ENCODE assay signal across 13 mouse cellular contexts in genomic region chr10:83168303-83169056, GRCm38 (mm10).
DNase-seq lines count a peak whose midpoint lies in the region; ATAC-seq and TF ChIP-seq lines count a peak whose summit lies in the region.
"Had no signal": no experiment of that assay in that cellular context is flagged by ENCODE, and none has a peak within 500 bp of the region (broad histone marks: within the 10 kb centered on the region; RNA-seq: fewer than 3 reads in every experiment).

No protein-coding gene starts in this region.

- no peak overlapping the region for H3K4me3 ChIP-seq in intestine, embryonic 15.5 days (replicated peaks)
- no peak overlapping the region for H3K4me3 ChIP-seq in intestine, postnatal 0 days (ENCODE audit: low read depth, low read length)
- no peak overlapping the region for H3K4me3 ChIP-seq in lung, embryonic 15.5 days
- no peak overlapping the region for H3K4me3 ChIP-seq in myocyte
- H3K4me3 ChIP-seq: heart, embryonic 15.5 days; limb, embryonic 12.5 days had no signal

- H3K79me2 ChIP-seq in myocyte (ENCODE audit: control insufficient read depth, insufficient read depth): no peaks in the 10 kb centered on the region

- H3K27ac ChIP-seq in intestine, embryonic 15.5 days: no peak overlapping the region
- no peak overlapping the region; the same call in 1 of the 2 replicates for H3K27ac ChIP-seq in intestine, postnatal 0 days (ENCODE audit: low read depth, low read length)
- no peak overlapping the region for H3K27ac ChIP-seq in lung, embryonic 15.5 days
- H3K27ac ChIP-seq: heart, embryonic 15.5 days; limb, embryonic 12.5 days had no signal

- H3K4me1 ChIP-seq in intestine, embryonic 15.5 days (replicated peaks): peaks cover 24% of the 10 kb centered on the region
- H3K4me1 ChIP-seq in intestine, postnatal 0 days (replicated peaks; ENCODE audit: control insufficient read depth, insufficient read depth, low read length): no peaks in the 10 kb centered on the region
- peaks cover 17% of the 10 kb centered on the region for H3K4me1 ChIP-seq in lung, embryonic 15.5 days

- ATAC-seq in intestine, embryonic 15.5 days: peak; percentile 18; the same call in 1 of the 2 replicates
- ATAC-seq in intestine, postnatal 0 days: no peak
- ATAC-seq in common myeloid progenitor, adult 5-6 weeks (replicated peaks; ENCODE audit: low read depth, poor library complexity, severe bottlenecking): peak; percentile 64
- ATAC-seq in lung, embryonic 15.5 days (ENCODE audit: borderline replicate concordance, extremely low read depth, low FRiP score, low TSS enrichment): peak; percentile 20; the same call in 1 of the 2 replicates
- no peak for ATAC-seq in monocyte, adult 5-6 weeks (replicated peaks; ENCODE audit: insufficient number of reproducible peaks, low FRiP score, low TSS enrichment, poor library complexity, severe bottlenecking)
- ATAC-seq in CD4-positive, CD25-positive, alpha-beta regulatory T cell, adult 4 months: no peak
- ATAC-seq: inflammation-experienced regulatory T-cells, adult 6 months; Patski had no signal

- no peak for DNase-seq in cerebellum, adult 8-10 months
- DNase-seq: adrenal gland, postnatal 10 days had no signal

- no peak overlapping the region for H3K4me2 ChIP-seq in intestine, embryonic 15.5 days (replicated peaks)
- H3K4me2 ChIP-seq in intestine, postnatal 0 days (replicated peaks; ENCODE audit: low read depth): no peak overlapping the region
- no peak overlapping the region for H3K4me2 ChIP-seq in lung, embryonic 15.5 days
- peak overlapping the region; percentile 37 for H3K4me2 ChIP-seq in myocyte (ENCODE audit: low read depth)
- H3K4me2 ChIP-seq: heart, embryonic 15.5 days; limb, embryonic 12.5 days had no signal

- no peak for TF ChIP-seq CTCF in intestine, postnatal 0 days (IDR thresholded peaks at IDR 0.05; ENCODE audit: low read depth)

- H3K9me3 ChIP-seq in intestine, embryonic 15.5 days: no peaks in the 10 kb centered on the region
- no peaks in the 10 kb centered on the region for H3K9me3 ChIP-seq in intestine, postnatal 0 days (ENCODE audit: control insufficient read depth)
- H3K9me3 ChIP-seq in lung, embryonic 15.5 days: no peaks in the 10 kb centered on the region
- H3K9me3 ChIP-seq: heart, embryonic 15.5 days; limb, embryonic 12.5 days had no signal

- no peak for TF ChIP-seq POLR2A in myocyte (IDR thresholded peaks at IDR 0.05; ENCODE audit: insufficient read length, low read depth)

- no peaks in the 10 kb centered on the region for H3K36me3 ChIP-seq in intestine, embryonic 15.5 days
- no peaks in the 10 kb centered on the region for H3K36me3 ChIP-seq in intestine, postnatal 0 days (ENCODE audit: control insufficient read depth, insufficient read depth)
- no peaks in the 10 kb centered on the region for H3K36me3 ChIP-seq in lung, embryonic 15.5 days
- H3K36me3 ChIP-seq in myocyte (ENCODE audit: control insufficient read depth, insufficient read depth): no peaks in the 10 kb centered on the region
- H3K36me3 ChIP-seq: heart, embryonic 15.5 days; limb, embryonic 12.5 days had no signal

- WGBS in intestine, embryonic 15.5 days: 61% methylated on average over 11 of the region's 11 CpGs
- 57% methylated on average over 11 of the region's 11 CpGs for WGBS in intestine, postnatal 0 days
- 48% methylated on average over 11 of the region's 11 CpGs for WGBS in lung, embryonic 15.5 days

- no peak overlapping the region for H3K9ac ChIP-seq in intestine, embryonic 15.5 days
- no peak overlapping the region for H3K9ac ChIP-seq in intestine, postnatal 0 days (ENCODE audit: low read depth, low read length)
- H3K9ac ChIP-seq in lung, embryonic 15.5 days: no peak overlapping the region
- H3K9ac ChIP-seq: heart, embryonic 15.5 days; limb, embryonic 12.5 days had no signal

- no peak overlapping the region for H3ac ChIP-seq in myocyte (ENCODE audit: control insufficient read depth, insufficient read length)

- H3K27me3 ChIP-seq in intestine, embryonic 15.5 days (replicated peaks): no peaks in the 10 kb centered on the region
- H3K27me3 ChIP-seq in intestine, postnatal 0 days (replicated peaks; ENCODE audit: control insufficient read depth, insufficient read depth, low read length): no peaks in the 10 kb centered on the region
- no peaks in the 10 kb centered on the region for H3K27me3 ChIP-seq in lung, embryonic 15.5 days
- H3K27me3 ChIP-seq in myocyte (ENCODE audit: control insufficient read depth, insufficient read depth, insufficient read length): no peaks in the 10 kb centered on the region
- H3K27me3 ChIP-seq: heart, embryonic 15.5 days; limb, embryonic 12.5 days; Patski had no signal

TF ChIP-seq in myocyte, 11 proteins besides CTCF, POLR2A, EP300 and RAD21:
- TF ChIP-seq E2F4 (IDR thresholded peaks at IDR 0.05; ENCODE audit: insufficient read depth) (no peak), TCF3 (IDR thresholded peaks at IDR 0.05; ENCODE audit: insufficient read length, low read depth) (peak; percentile 40), USF1 (IDR thresholded peaks at IDR 0.05; ENCODE audit: low read depth) (peak; percentile 33), REST (IDR thresholded peaks at IDR 0.05; ENCODE audit: insufficient read depth, insufficient read length) (no peak), CEBPB (IDR thresholded peaks at IDR 0.05; ENCODE audit: insufficient read depth, poor library complexity, severe bottlenecking) (no peak), TCF12 (IDR thresholded peaks at IDR 0.05; ENCODE audit: insufficient read depth, poor library complexity, severe bottlenecking) (peak; percentile 69), MAX (IDR thresholded peaks at IDR 0.05; ENCODE audit: low read depth) (no peak), MYOD1 (IDR thresholded peaks at IDR 0.05; ENCODE audit: control insufficient read depth in 1 of 3, insufficient read length in 2 of 3, low read depth in 2 of 3) (peak in 2 of 3 experiments; percentile 90 to 93), SRF (IDR thresholded peaks at IDR 0.05; ENCODE audit: control insufficient read depth, insufficient read length, low read depth) (no peak), MYOG (IDR thresholded peaks at IDR 0.05; ENCODE audit: control insufficient read depth in 1 of 3, insufficient read depth in 1 of 3, insufficient read length in 2 of 3, low read depth in 2 of 3) (peak in 1 of 3 experiments; percentile 89), POLR2AphosphoS2 (IDR thresholded peaks at IDR 0.05; ENCODE audit: insufficient read length, low read depth) (no peak)

Comparison
In these comparisons a context has a peak if more than half of its experiments do, and no peak if none do; other contexts are left out.
1. ATAC-seq: peak in intestine, embryonic 15.5 days (single experiment), common myeloid progenitor, adult 5-6 weeks (single experiment) and lung, embryonic 15.5 days (single experiment); none in intestine, postnatal 0 days (single experiment), monocyte, adult 5-6 weeks (single experiment) and CD4-positive, CD25-positive, alpha-beta regulatory T cell, adult 4 months (single experiment).